Mouse (Mus musculus) forebrain, postnatal 0 days (tissue): ENCODE measurements around the gene Ascl1. TPM values are rescaled to one million over a fixed set of nuclear protein-coding genes. Genes with fewer than 3 reads are reported as not detected.

ENCODE experiments used
- ATAC-seq: fragments of 200-750 bp; cut with Nextera tagmentation; 2 replicates; pipeline ENCODE4 v1.8.0; 2017; ENCODE audit warnings: mild to moderate bottlenecking, moderate library complexity
- DNase-seq: peaks from one replicate; pipeline ENCODE4 v3.0.0-alpha.2; 2015
- H3K27ac ChIP-seq: fragments of 300-500 bp; sonication (generic); 2 replicates; pipeline ENCODE4 v1.5.1; 2014; ENCODE audit warnings: low read depth, mild to moderate bottlenecking, antibody characterized with exemption, low read length, moderate library complexity, mixed read lengths
- H3K27me3 ChIP-seq: fragments of 300-500 bp; sonication (generic); 2 replicates; pipeline ENCODE4 v1.6.1; 2014; ENCODE audit warnings: mild to moderate bottlenecking, low read length, mixed read lengths; ENCODE audit not compliant: insufficient read depth
- H3K36me3 ChIP-seq: fragments of 300-500 bp; sonication (generic); 2 replicates; pipeline ENCODE4 v1.6.1; 2014; ENCODE audit warnings: mild to moderate bottlenecking, moderate library complexity; ENCODE audit not compliant: insufficient read depth
- H3K4me1 ChIP-seq: fragments of 300-500 bp; sonication (generic); 2 replicates; pipeline ENCODE4 v1.6.1; 2014; ENCODE audit warnings: antibody characterized with exemption; ENCODE audit not compliant: insufficient read depth
- H3K4me2 ChIP-seq: fragments of 300-500 bp; sonication (generic); 2 replicates; pipeline ENCODE4 v1.6.1; 2014; ENCODE audit warnings: low read depth, mild to moderate bottlenecking, moderate library complexity
- H3K4me3 ChIP-seq: fragments of 300-500 bp; sonication (generic); 2 replicates; pipeline ENCODE4 v1.5.1; 2014; ENCODE audit warnings: low read depth, low read length, mixed read lengths
- H3K9ac ChIP-seq: fragments of 300-500 bp; sonication (generic); 2 replicates; pipeline ENCODE4 v1.6.1; 2014; ENCODE audit warnings: mild to moderate bottlenecking
- H3K9me3 ChIP-seq: fragments of 300-500 bp; sonication (generic); 2 replicates; pipeline ENCODE4 v1.6.1; 2016; ENCODE audit warnings: low read length
- CTCF ChIP-seq: sonication (generic); IDR thresholded peaks from 2 replicates; pipeline ENCODE4 v1.5.1; 2016; ENCODE audit warnings: antibody characterized with exemption, control low read depth, low read depth
- WGBS: fragments of 180-500 bp; shearing (Covaris S2); extraction: QIAGEN DNeasy Blood & Tissue Kit; methylation state at CpG from one replicate; pipeline ENCODE4 v1.1.7; 2014; 5-methylcytosine and 5-hydroxymethylcytosine counted together
- polyA plus RNA-seq: library from polyadenylated mRNA; unstranded; fragments of >200 nt; fragmentation: Nextera tagmentation; extraction: Ambion mirVana; gene quantifications from 2 replicates; pipeline ENCODE4 v1.2.1, GENCODE M21; 2015
- total RNA-seq: library from RNA; depleted of rRNA; stranded (reverse); fragments of >200 nt; gene quantifications from 2 replicates; pipeline ENCODE4 v1.2.3, GENCODE M21; 2014; rRNA removed

The Ascl1 gene
- total and polyA plus RNA-seq, 2 experiments from 2014 or later: 5.6 to 25.1 TPM

DNA sequence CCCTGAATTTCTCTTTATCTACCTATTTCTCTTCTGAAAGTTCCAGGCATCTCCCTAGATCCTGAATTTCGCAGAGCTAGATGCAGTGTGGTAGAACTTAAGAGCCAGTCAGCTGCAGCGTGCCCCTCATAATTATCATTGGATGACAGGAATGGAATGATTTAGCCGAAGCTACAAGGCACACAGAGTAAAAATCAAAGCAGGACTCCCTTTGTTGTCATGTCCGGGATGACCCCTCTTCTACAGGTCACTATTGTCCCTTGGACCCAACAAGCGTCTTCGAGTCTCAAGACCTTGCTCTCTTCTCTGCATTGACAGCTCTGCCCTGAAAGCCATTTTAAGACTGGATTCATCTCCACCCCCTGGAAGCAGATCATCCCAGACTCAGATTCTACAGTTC, 44.1 kb downstream of the Ascl1 start:
- WGBS: 81% methylated on average over 6 of the region's 6 CpGs
- ATAC-seq: no peak
- no peak for DNase-seq

DNA sequence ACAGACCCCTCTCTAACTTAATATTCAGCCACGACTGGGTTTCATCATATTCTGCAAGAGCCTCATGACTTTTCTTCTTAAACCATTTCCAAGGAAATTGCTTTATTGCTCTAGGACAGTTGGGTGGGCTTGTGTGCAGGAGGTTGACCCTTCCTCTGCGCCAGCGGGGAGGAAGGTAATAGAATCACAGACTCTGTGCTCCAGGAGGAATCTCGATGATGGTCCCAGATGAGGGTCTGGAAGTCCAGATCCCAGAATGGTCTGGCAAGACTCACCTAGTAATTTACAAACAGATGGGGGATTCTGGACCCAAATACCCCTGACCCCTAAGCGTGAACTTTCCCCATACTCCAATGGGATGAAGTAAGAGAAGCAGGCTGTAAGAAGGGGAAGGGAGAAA, 45.2 kb downstream of the Ascl1 start:
- WGBS: 21% methylated on average over 5 of the region's 5 CpGs
- ATAC-seq (no peak), DNase-seq (peak; percentile 14)
- Histone ChIP-seq H3K9ac (no peak overlapping the region), H3K36me3 (no peaks in the 10 kb centered on the region), H3K4me1 (peaks cover 5% of the 10 kb centered on the region; the same call in 1 of the 2 replicates), H3K27me3 (no peaks in the 10 kb centered on the region), H3K9me3 (no peaks in the 10 kb centered on the region), H3K4me2 (no peak overlapping the region; the same call in 1 of the 2 replicates), H3K4me3 (no peak overlapping the region), H3K27ac (no peak overlapping the region)
- no peak for TF ChIP-seq CTCF

More for the DNA sequence above, 44.1 kb downstream of the Ascl1 start:
- Histone ChIP-seq H3K36me3 (no peaks in the 10 kb centered on the region), H3K9me3 (no peaks in the 10 kb centered on the region), H3K9ac (no peak overlapping the region), H3K4me3 (no peak overlapping the region), H3K4me2 (no peak overlapping the region), H3K4me1 (peaks cover 5% of the 10 kb centered on the region; the same call in 1 of the 2 replicates), H3K27ac (no peak overlapping the region), H3K27me3 (no peaks in the 10 kb centered on the region)
- no peak for TF ChIP-seq CTCF

DNA sequence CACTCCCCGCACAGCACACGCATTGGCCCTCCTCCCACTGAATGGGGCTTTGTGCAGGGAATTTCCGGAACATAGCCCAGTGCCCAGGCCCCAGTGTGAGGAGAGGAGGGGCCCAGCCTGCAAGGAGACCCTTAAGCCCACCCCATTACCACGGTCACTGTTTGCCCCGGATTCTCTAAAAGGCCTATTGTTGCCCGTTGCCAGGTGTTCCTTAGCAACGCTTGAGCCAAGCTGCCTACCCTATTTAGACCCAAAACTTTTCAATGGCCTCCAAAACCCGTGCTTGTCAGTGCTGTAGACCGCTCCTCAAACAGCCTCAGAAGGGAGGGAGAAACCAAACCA, 45.7 kb downstream of the Ascl1 start:
- ATAC-seq (peak; percentile 93), DNase-seq (peak; percentile 82)
- H3K27ac ChIP-seq: 0 out of 2 replicates have a peak overlapping the region, but pooled peaks have one; percentile 21
- H3K9me3 ChIP-seq: no peaks in the 10 kb centered on the region
- TF ChIP-seq CTCF: no peak
- H3K36me3 ChIP-seq: no peaks in the 10 kb centered on the region
- H3K4me1 ChIP-seq: peaks cover 5% of the 10 kb centered on the region; the same call in 1 of the 2 replicates
- H3K4me2 ChIP-seq: peak overlapping the region; percentile 29
- no peak overlapping the region for H3K4me3 ChIP-seq
- no peaks in the 10 kb centered on the region for H3K27me3 ChIP-seq
- 6% methylated on average over 9 of the region's 9 CpGs for WGBS
- no peak overlapping the region for H3K9ac ChIP-seq

DNA sequence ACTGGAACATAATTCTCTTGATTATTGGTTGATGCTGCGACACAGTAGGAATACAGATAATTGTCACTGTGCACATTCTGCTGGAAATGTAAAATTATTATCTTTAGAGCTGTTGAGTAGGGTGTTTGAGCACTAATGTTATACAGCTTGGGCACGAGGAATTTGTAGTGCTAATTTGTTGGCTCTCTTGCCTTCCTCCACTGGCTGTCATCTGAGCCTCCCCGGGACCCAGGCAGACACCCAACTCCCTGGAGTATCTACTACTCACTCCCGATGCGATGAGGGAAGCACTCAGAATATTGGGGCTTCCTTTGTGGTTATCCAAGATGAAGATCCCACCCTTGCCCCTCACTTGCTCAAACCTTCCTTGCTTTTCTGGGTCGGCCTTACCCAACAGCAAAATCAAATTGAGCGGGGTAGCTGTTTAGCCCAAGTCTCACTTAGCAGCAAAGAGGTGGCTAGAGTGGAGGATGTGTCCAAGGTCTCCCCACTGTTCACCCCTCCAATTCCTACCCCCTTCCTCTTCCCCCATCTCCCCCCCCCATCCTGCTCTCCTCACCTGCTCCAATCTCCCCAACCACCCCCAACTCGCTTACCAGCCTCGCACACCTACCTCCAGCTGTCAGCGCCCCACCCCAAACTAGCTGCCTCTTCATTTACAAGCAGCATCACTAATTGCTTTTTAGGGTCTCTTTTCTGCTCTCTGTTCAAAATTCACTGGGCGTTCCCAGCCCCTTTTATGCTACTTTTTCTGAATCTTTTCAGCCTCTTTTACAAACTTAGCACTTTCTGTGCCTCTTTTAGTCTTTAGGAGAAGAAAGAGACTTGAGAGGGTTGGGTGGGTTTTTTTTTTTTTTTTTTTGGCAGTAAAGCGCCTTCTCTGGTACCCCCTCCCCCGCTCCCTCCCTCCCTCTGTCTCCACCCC, 46.4 kb downstream of the Ascl1 start:
- ATAC-seq (peak; percentile 71), DNase-seq (peak; percentile 53)
- Histone ChIP-seq H3K9me3 (no peaks in the 10 kb centered on the region), H3K27ac (peak overlapping the region; percentile 54), H3K9ac (no peak overlapping the region), H3K27me3 (no peaks in the 10 kb centered on the region), H3K4me3 (no peak overlapping the region), H3K4me1 (peaks cover 5% of the 10 kb centered on the region; the same call in 1 of the 2 replicates), H3K4me2 (peak overlapping the region; percentile 29), H3K36me3 (no peaks in the 10 kb centered on the region)
- 8% methylated on average over 13 of the region's 13 CpGs for WGBS
- TF ChIP-seq CTCF: no peak

DNA sequence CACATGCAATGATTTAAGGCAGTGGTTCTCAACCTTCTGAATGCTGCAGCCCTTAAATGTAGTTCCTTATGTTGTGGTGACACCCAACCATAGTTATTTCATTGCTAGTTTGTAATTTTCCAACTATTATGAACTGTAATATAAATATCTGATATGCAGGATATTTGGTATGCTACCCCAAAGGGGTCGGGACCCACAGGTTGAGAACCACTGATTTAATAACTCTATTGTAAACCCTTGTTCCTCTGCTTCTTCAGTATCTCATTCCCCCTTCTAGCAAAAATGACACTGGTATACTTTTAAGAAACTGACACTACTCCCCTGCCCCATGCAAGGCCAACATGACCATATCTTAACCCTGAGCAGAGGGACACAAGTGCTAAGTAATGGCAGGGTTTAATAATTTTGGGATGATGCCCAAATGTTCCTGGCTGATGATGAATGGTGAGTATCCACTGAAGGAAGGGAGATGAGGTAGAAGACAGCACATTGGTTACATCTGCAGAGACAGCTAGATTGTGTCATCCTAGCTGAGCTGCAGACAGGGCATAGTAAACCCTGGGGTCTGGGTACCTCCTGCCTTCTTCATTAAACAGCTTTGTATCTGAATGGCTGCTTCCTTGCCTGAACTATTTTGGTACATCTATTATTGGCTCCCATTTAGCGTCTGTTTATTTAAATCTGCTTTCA, 47.2 kb downstream of the Ascl1 start:
- Histone ChIP-seq H3K4me2 (0 out of 2 replicates have a peak overlapping the region, but pooled peaks have one; percentile 29), H3K9ac (no peak overlapping the region), H3K36me3 (no peaks in the 10 kb centered on the region), H3K9me3 (no peaks in the 10 kb centered on the region), H3K27ac (no peak overlapping the region), H3K4me3 (no peak overlapping the region), H3K4me1 (peaks cover 5% of the 10 kb centered on the region; the same call in 1 of the 2 replicates), H3K27me3 (no peaks in the 10 kb centered on the region)
- ATAC-seq (no peak; the same call in 1 of the 2 replicates), DNase-seq (no peak)
- TF ChIP-seq CTCF: no peak
- WGBS: 50% methylated on average over 2 of the region's 2 CpGs

Other genes starting within 250 kb of the Ascl1 start
- gene Pah, start 28.1 kb upstream of the Ascl1 start, total RNA-seq: not detected in 2 replicates
- gene Pah, start 28.1 kb upstream of the Ascl1 start, polyA plus RNA-seq: 0.14 and 0.22 TPM in 2 replicates